Mouse (Mus musculus) gastrocnemius, adult 18-20 months (tissue): ENCODE measurements around the gene Cdk2ap1. TPM values are rescaled to one million over a fixed set of nuclear protein-coding genes. Genes with fewer than 3 reads are reported as not detected.
"Not testable (repeated sequence)": the region's sequence is repeated elsewhere in the genome, so short reads cannot be mapped to it uniquely, and the experiment has no call there.

ENCODE experiments used
- DNase-seq: peaks from one replicate; pipeline ENCODE4 v3.0.0; 2021; ENCODE audit warnings: low spot score
- long read RNA-seq, 2 experiments: library from polyadenylated mRNA; stranded (forward); transcript quantifications; one replicate each; pipeline ENCODE4 v2.0.0; 2021
- total RNA-seq, 2 experiments: library from RNA; stranded (reverse); gene quantifications; 2 replicates each; pipeline ENCODE4 v1.2.3; 2021

Cdk2ap1 gene
- 100 to 1,000 TPM; 146 to 161 TPM for total RNA-seq
- long read RNA-seq, experiment 1, transcript Cdk2ap1-201 (4 exons, 1,315 nt), result major isoform, 195 of 199 reads
- long read RNA-seq, experiment 1, partial matches to known transcripts, result 1 of 199 reads
- long read RNA-seq, experiment 1, other reads (novel, unspliced or antisense), result 2 of 199 reads
- long read RNA-seq, experiment 2, transcript Cdk2ap1-201 (4 exons, 1,315 nt), result major isoform, 143 of 149 reads
- long read RNA-seq, experiment 2, partial matches to known transcripts, result 1 of 149 reads
- long read RNA-seq, experiment 2, other reads (novel, unspliced or antisense), result 3 of 149 reads

- DNase-seq, result not testable (repeated sequence)
These were observed at the start of gene Cdk2ap1 for GRCm38 (mm10) chr5:124362982-124363381. TSS of gene Cdk2ap1 (minus strand) at chr5:124363082.

DNA sequence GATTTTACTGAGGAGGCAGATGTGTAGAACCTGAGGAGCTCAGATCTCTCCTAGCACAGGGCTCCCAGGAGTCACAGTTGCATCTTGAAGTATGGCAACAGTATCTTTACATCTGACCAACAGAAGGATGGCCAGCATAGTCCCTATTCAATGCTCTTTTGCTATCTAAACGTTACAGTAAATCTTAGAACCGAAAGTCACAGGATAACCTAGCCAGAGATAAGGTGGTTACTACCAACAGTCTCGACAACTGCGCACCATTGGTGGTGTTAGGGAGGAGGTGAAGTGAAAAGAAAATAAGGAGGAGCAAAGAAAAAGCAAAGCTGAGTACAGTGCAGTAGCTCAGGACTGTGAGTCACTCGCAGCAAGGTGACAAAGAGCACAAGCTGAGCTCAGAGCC, 49.3 kb upstream of the Cdk2ap1 start:
- no peak for DNase-seq

GRCm38 (mm10) chr5:124410808-124411207, 47.9 kb upstream of the Cdk2ap1 start:
- DNase-seq, result no peak

GRCm38 (mm10) chr5:124393726-124394125, 30.8 kb upstream of the Cdk2ap1 start:
- DNase-seq, result no peak

DNA sequence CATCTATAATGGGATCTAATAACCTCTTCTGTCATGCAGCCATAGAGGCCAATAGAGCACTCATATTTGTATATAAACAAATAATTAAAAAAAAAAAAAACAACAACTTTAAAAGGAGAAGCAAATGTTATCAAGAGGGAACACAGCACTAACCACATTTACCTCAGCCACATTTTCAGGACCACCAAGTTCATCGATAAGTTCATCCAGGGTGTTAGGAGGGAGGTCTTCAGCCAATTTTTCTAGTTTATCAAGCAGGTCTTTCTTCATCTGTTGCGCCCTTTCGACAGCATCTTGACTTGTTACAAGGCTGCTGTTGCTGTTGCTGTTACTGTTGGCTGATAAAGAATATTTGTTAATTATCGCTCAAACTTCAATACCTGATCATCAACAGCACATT, 29.5 kb upstream of the Cdk2ap1 start:
- DNase-seq, result no peak

GRCm38 (mm10) chr5:124387932-124388331, 25.1 kb upstream of the Cdk2ap1 start:
- DNase-seq, result no peak

DNA sequence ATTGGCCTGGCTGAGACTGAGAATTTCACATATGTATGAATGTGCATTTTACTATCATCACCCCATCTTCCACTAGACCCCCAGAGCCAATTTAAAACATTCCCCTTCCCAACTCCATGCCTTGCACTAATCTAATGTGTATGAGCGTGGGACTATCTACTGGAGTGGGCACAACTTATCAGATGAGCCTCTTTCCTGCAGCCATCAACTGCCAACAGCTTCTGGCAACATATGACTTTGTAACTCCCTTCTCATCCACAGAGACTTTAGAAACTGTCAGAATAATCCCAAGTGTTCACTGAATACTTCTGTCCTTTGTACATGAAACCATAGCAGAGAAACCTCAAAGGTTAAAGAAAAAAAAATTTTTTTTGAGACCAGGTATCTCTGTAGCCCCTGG, 17.2 kb upstream of the Cdk2ap1 start:
- DNase-seq, result no peak

GRCm38 (mm10) chr5:124377149-124377548, 14.3 kb upstream of the Cdk2ap1 start:
- no peak for DNase-seq

- no peak for DNase-seq
These were observed 13.5 kb upstream of the Cdk2ap1 start for GRCm38 (mm10) chr5:124376401-124376800.

DNA sequence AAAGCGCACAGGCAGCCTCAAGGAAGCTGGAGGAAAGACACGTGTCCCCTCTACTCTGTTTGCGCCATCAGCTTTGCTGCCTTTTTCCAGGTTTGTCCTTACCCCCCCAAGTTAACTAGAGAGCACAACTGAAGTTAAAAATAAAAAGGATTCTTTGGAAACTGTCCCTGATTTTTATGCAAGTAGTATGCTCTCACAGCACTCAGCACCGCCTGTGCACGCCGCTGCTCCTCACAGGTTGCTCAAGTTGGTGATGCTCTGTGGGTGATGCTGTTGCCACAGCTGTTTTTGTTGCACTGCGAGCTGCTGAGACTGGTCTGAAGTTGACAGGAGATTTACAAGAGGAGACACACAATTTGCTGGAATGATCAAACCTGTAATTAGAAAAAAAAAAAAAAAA, 11.4 kb upstream of the Cdk2ap1 start:
- DNase-seq, result no peak

GRCm38 (mm10) chr5:124366721-124367120, 3.8 kb upstream of the Cdk2ap1 start:
- DNase-seq, result no peak

GRCm38 (mm10) chr5:124365754-124366153, 2.9 kb upstream of the Cdk2ap1 start:
- DNase-seq, result no peak

- no peak for DNase-seq
These were observed 1.5 kb upstream of the Cdk2ap1 start for GRCm38 (mm10) chr5:124364173-124364918.

GRCm38 (mm10) chr5:124359641-124360040, 3.2 kb downstream of the Cdk2ap1 start:
- DNase-seq, result no peak

GRCm38 (mm10) chr5:124356695-124357094, 6.2 kb downstream of the Cdk2ap1 start:
- no peak for DNase-seq

GRCm38 (mm10) chr5:124355425-124355959, 7.4 kb downstream of the Cdk2ap1 start:
- DNase-seq, result no peak

- peak; percentile 18 for DNase-seq
These were observed 8.1 kb downstream of the Cdk2ap1 start for GRCm38 (mm10) chr5:124354574-124355424.

GRCm38 (mm10) chr5:124353726-124354547, 8.9 kb downstream of the Cdk2ap1 start:
- peak; percentile 64 for DNase-seq

DNA sequence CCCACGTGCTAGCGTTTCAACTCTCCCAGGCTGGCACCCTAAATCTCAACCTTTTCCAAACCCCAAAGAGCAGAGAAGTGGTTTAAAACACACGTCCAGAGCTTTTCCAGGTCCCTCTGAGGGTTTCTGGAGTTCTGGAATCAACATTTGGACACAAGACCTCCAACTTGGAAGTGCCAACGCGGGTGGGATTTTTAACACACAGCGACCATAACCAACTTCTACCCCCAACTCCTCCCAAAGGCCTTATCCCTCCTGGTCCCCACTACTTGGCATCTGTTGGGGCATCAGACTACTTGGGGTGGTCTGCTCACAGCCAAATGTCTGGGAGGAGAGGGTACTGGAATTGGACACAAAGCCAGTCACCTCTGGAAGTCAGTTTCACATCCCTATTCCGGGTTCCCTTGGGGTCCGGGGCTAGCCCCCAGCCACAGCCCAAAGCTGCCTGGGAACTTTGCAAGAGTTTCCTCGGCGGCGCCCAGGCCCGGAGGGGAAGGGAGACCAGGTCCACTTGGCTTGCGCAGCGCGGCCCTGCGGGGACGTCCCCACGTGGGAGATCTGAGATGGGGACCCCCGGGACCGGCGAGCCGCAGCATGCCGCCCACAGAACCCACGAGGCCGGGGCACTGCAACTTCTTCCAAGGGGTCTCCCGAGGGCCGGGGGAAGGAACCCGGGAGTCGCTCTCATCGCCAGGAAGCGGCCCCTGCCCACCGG, 9.7 kb downstream of the Cdk2ap1 start:
- peak; percentile 19 for DNase-seq
